Mouse (Mus musculus) small intestine, adult 2 months (tissue): ENCODE measurements around the gene Pitpnm1.

Source experiments
- CTCF ChIP-seq: fragments of 200-500 bp; IDR thresholded peaks from 2 replicates; pipeline ENCODE4 v1.5.1; 2012; ENCODE audit warnings: low read depth, mild to moderate bottlenecking, control low read depth, inconsistent platforms, low read length, moderate library complexity, mixed read lengths; ENCODE audit not compliant: insufficient replicate concordance, insufficient read length; ENCODE audit errors: extremely low read depth
- POLR2A ChIP-seq: fragments of 200-500 bp; IDR thresholded peaks from 2 replicates; pipeline ENCODE4 v1.6.1; 2012; ENCODE audit warnings: low read depth, mild to moderate bottlenecking, control low read depth, inconsistent platforms, low read length, moderate library complexity

DNA sequence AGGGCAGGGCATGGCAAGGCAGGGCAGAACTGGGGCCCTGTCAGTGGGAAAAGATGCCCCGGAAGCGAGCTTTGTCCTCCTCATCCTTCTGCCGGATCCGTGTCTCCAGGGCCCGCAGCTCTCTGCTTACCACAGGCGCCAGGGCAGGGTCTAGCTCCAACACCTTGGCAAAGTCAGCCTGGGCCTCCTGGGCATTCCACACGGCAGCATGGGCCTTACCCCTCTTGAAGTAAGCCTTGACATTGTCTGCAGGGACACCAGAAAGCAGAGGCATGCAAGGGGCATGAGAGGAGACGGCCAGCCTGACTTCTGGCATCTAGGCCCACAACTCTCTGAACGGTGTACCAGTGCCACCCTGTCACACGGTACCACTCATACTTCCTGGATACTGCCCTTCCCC is 14.8 kb downstream of the Pitpnm1 start:
- no peak for TF ChIP-seq CTCF
- TF ChIP-seq POLR2A: no peak
